Mouse (Mus musculus): ENCODE data around the gene Rngtt.

The Rngtt gene

DNA sequence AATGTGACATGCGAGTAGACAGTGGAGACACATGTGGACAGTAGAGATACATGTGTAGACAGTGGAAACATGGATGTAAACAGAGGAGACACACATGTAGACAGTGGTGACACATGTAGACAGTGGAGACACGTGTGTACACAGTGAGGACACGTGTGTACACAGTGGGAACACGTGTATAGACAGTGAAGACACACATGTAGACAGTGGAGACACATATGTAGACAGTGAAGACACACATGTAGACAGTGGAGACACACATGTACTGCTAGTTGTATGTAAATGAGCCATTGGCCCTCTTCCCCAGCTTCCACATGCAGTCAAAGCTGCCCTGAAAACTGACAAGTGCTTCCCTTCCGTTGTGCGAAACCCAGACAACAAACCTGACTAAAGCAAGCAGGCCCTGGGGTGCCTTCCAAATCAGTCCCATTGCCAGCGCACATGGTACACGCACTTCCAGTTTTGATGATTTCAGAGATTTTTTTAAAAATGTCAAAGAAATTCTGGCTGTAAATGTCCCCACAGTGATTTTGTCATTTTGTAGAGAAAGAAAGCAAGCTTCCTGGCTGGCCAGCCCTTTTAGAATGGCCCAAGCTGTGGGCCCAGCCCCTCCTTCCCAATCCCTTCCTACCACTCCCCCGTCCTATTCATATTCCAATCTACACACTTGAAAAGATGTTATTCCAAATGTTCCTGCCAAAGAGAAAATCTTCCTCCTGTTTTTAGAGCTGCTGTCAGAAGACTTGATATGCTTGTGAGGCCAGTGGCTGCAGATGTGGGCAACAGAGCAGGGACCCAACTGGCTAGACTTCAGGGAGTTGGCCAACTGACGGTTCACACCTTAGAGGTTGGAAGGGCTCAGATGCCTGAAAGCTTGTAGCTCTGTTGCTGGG, 204.2 kb downstream of the Rngtt start:
- DNase-seq (ENCODE audit: low read depth): no peak

DNA sequence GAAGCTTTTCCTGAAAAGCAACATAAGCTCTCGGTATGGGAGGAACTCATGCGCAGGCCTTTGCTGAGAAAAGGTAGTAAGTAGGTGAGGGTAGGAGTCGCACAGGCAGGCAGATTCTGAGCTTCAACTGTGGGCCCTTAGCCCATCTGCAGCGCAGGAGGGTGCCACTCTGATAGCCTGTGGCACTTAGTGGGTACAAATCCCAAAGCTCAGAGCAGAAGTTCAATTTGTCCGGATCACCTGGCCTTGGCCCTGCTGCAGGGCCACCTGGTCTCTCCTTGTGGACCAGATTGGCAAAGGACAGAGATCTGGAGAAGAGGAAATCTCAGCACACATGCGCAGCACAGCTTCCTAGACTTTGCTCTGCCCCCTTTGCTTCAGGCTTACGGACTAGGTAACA, 210.1 kb downstream of the Rngtt start:
- no peak for DNase-seq (ENCODE audit: low read depth)

DNA sequence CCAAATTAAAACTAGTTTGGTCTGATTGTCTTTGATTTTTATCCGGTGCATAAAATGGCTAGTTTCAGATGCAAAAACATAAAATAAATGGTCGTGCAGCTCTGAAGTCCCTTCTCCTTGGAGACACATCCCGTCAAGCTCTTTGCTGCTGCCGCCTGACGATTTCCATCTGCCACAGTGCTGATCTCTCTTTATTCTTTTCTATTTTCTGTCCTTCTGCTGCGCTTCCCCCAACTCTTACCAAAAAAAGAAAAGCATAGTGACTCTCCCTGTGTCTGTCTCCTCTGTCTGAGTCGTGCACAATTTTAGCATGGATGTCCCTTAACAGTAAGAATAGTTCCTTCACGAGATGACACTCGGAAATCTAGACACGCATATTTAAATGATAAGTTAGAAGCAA, 210.8 kb downstream of the Rngtt start:
- DNase-seq (ENCODE audit: low read depth): no peak

DNA sequence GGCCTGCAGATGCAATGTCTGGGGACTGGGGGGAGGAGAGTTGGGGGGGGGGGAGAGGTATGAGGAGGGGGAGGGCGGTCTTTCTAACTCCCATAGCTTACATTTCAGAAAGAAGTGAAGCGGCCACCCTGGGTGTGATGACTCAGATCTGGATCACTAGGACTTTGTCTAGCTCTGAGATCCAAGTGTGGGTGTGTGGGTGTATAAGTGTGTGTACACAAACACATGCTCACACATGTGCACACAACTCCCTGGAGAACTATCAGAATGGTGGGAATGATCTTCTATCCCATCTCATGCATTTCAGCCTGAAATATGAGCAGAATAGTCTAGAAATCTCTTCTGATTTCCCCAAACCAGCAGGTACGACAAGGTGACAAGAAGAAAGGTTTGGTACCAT, 213.7 kb downstream of the Rngtt start:
- no peak for DNase-seq (ENCODE audit: low read depth)

DNA sequence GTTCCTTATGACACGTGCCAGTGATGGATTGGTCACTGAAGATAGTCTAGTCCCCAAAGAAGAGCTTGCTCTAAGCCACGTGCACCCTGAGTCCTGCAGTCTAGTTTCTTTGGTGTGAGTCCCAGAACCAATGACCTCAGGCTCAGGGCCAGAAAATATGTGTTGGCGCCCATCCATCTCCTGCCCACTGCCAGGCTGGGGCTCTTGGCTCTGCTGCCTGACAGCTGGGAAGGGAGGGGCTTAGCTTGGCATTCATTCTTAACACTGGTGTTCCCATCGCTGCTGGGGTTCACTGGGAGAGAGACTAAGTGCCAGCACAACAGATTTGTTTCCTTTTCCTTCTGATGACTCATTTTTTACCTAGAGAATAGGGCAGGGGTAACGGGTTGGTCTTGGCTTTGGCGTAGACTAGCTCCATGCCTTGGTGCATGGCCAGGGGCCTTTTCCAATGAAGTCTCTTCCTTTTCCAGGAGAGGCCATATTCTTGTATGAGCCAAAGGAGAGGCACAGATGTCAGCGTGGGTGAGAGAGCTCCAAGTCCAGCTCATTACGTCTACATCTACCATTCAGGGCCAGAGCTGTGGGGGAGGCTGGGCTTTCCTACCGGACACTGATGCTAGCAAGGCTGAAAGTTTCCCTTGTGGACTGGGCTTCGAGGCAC, 214.5 kb downstream of the Rngtt start:
- DNase-seq (ENCODE audit: low read depth): no peak

DNA sequence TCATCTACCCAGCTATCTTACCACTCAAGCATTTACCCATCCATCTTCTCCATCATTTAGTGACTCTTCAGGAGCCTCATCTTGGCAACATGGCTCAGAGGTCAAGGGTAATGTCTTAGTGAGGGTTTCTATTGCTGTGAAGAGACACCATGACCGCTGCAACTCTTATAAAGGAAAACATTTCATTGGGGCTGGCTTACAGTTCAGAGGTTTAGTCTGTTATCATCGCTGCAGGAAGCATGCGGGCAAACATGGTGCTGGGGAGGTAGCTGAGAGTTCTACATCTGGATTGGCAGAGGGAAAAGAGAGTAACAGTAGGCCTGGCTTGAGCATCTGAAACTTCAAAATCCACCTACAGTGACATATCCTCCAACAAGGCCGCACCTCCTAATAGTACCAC, 215.2 kb downstream of the Rngtt start:
- DNase-seq (ENCODE audit: low read depth): no peak

DNA sequence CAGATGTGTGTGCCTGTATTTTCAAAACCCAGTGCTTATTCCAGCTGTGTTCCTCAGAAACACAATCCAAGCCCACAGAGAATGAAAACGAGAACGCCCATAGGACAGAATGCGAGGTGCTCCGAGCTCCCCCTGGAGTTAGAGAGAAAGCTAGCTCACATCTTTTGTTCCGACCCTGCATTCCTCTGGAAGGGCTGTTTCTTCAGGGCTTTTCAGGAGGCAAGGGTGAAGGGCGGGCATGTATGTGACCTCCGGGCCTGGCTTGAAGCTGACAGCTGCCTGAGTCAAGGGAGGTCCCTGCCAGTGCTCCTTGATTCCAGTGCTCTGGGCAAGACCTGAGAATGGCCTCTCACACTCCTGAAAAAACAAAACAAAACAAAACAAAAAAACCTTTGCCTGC, 216.0 kb downstream of the Rngtt start:
- DNase-seq (ENCODE audit: low read depth): no peak

DNA sequence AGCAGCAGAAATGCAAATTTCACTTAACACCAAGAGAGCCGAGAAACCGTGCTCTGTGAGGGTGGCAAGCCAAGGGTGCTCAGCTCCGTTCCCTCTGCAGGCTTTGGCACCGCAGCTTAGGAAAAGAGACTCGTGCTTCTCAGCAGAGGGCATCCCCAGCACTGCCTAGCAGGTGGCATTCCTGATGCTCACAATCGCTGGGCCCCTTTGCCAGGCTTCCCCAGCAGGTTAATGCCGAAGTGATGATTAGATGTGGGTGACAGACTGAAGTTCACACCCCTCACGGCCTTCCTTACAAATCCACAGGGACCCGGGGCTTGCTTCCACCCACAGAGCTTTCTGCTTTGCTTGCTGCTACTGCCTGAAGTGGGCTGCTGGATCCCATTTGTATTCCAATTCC, 216.6 kb downstream of the Rngtt start:
- no peak for DNase-seq (ENCODE audit: low read depth)

DNA sequence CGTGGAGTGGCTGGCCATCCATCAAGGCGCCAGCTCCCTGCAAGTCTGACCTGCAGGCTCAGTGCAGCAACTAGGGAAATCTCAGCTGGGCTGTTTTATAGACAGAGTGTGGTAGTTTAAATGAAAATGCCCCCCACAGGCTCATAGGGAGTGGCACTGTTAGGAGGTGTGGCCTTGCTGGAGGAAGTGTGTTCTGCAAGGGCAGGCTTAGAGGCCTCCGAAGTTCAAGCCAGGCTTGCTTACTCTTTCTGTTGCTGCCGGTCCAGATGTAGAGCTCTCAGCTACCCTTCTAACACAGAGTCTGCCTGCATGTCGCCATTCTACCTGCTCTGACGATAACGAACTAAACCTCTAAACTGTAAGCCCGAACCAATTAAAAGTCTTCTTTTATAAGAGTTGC, 222.5 kb downstream of the Rngtt start:
- DNase-seq (ENCODE audit: low read depth): no peak

DNA sequence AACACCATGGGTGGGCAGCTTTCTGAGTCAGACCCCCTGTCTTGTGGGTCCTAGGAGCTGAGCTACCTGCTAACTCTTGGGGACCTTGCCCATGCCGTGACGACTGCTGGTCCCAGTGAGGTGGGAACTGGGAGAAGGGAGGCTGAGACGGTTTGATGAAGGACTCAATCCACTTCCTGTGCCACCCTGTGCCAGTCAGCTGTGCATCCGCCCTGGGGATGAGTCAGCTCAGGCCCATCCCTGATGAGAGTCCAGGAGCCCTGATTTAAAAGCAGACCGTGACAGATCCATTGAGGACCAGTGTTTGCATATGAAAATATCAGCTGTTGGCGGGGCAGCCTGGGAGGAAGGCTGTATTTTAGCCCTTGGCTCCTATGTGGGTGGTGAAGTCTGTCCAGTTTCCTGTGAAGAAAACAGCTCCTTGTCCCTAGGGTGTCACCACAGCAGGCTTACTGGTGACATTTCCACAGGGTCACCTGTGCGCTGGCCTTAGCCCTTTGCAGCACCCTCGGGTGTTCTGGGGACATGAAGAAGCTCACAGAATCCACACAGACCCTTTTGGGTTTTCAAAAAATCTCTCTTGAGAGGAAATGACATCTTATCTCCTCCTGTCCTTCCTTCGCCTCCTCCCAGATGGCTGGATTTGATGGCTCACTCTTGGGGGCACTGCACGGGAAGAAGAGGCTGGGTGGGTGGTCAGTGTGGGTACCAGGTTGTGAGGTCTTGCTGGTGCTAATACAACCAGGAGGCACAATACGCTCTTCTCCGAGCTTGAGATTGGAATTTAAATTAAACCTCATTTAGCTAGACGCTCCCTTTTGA, 234.9 kb downstream of the Rngtt start:
- DNase-seq (ENCODE audit: low read depth): no peak

DNA sequence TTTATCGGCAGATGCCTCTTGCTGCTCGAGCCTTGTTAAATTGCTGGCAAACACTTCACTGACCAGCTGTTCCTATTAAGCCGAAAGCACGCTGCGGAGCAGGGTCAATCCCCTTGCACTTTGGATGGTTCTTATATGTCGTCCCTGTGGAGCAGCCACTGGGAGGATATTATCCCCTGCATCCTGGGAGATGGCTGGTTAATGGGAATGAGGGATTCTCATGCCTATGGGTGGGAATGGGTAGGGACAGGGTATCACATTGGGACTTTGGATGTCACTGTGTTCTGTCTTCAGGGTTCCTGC, 235.4 kb downstream of the Rngtt start:
- DNase-seq (ENCODE audit: low read depth): no peak

DNA sequence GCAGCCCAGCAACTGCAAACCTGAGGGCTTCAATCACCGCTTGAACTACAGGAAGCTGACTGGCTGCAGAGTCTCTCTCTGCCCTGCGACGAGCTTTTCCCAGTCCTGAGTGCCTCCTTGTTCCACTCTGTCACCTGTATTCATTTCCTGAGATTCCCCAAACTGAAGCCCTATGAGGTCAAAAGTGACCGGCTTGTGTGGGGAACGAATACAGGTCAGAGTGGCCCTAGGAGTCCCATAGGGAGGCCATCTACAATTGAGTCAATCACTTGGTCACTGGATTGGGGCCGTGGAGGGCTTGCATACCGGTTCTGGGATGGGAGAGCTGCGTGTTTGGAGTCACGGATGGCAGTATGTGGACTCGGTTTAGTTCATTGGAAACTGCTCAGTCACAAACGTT, 236.2 kb downstream of the Rngtt start:
- no peak for DNase-seq (ENCODE audit: low read depth)

DNA sequence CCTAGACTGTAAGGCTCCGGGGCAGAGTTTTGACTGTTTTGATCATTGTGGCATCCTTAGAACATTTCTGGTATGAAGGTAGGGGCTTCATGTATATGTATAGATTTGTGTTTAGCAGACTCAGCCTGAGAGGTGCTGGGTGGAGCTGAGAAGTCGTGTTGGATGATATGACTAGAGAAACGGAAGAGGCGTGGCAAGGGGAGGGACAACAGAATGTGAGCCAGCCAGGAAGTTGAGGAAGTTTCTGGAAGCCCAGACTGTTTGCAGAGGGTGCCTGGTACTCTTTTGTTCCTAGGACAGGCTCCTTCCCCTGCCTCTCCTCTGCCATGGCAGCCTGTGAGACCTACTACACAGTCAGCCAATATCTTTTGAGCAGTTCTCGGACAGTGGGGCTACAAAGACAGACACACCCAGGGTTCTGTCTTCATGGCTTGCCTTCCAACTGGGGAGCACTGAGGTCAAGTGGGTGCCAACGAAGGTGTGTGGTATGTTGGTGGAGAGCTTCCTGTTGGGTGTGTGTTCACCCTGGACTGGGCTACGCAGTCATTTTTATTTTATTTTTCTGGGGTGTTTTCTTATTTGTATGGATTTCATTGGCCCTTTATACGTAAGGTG, 237.3 kb downstream of the Rngtt start:
- DNase-seq (ENCODE audit: low read depth): peak; percentile 14

DNA sequence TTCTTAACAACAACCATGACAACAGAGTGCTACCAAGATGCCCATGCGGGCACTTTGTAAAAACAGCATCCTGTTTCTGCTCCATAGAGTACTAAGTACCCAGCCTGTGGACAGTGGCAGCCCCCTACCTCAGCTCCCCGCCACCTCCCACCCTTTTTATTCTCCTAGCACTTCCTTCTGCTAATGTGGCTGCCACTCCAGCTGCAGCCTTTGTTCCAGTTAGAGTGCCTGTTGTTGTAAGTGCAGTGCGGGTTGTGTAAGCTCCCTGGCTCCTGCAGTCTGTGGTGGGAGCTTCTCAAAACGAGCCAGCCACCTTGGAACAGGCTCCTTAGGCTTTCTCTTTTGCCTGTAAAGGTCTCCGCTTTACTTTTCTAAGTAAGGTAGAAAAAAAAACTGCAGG, 239.5 kb downstream of the Rngtt start:
- DNase-seq (ENCODE audit: low read depth): no peak
